Mouse (Mus musculus): ENCODE data around the gene Pfkl. TPM values are rescaled to one million over a fixed set of nuclear protein-coding genes. Genes with fewer than 3 reads are reported as not detected.

Pfkl gene
- polyA plus RNA-seq, 1 experiment from 2014 or later, result 103 TPM

DNA sequence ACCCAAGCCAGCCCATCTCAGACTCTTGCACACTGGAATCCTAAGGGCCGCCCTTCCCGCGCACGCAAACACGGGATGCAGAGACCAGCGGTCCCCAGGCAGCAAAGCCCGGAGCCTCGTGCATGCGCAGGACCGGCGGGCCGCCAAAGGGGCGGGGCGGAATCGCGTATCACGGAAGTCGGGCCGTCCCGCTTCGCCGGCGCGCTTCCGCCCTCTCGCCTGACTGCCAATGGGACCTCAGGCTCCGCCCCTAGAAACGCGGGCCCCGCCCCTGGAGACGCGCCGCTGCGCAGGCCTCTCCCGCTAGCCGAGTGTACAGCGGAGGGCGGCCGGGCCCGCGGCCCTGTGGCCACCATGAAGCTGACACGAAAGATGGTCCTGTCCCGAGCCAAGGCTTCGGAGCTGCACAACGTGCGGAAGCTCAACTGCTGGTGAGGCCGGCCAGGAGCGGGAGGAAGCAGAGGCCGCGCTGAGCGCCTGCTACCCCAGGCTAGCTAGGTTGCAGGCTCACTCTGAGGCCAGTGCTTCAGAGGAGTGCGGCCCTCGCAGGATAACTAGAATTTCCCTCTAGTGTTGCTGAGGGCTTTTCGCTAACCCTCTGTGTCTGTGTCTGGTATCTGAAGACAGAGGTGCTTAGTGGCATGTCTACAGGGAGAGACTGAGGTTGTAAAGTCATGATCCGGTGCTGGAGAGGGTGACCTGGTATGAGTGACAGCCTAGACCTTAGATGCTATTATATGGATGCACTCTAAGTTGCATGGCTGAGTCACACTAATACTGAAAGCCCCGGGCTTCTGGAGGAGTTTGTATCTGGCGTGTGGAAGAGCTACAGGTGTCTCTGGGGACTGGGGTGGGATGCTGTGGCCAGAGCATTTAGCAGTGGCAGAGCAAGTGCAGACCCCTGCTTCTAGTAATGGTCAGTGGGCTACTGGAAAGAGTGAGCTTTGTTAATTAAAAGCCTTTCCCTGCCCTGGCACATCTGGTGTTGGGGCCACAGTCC lies 31.2 kb downstream of the Pfkl start, which contains the start of gene 1810043G02Rik:
Gene 1810043G02Rik, plus strand, starts transcription at position 174 of the 1,000 bp plus-strand sequence.
- ATAC-seq (ENCODE audit: low FRiP score), result peak; percentile 98
- H3K36me3 ChIP-seq (ENCODE audit: control insufficient read depth, insufficient read depth, low read length), result 0 out of 2 replicates have a peak, but pooled peaks cover 4% of the 10 kb centered on the region
- H3K9me3 ChIP-seq (ENCODE audit: control insufficient read depth, low read length), result no peaks in the 10 kb centered on the region
- H3K4me2 ChIP-seq, result peak within 1 kb of the TSS; percentile 73
- peak; percentile 100 for DNase-seq (ENCODE audit: low spot score, missing footprints)
- H3K27ac ChIP-seq (ENCODE audit: low read depth, low read length), result peak within 1 kb of the TSS; percentile 63
- peak within 1 kb of the TSS; percentile 80 for H3K9ac ChIP-seq (ENCODE audit: low read length)
- no peaks in the 10 kb centered on the region for H3K27me3 ChIP-seq (ENCODE audit: control insufficient read depth, insufficient read depth, low read length)
- H3K4me3 ChIP-seq (ENCODE audit: low read depth, low read length), result peak within 1 kb of the TSS; percentile 61
- 1% methylated on average over 57 of the region's 57 CpGs for WGBS
- H3K4me1 ChIP-seq (ENCODE audit: control insufficient read depth, insufficient read depth, low read length), result peaks cover 6% of the 10 kb centered on the region

DNA sequence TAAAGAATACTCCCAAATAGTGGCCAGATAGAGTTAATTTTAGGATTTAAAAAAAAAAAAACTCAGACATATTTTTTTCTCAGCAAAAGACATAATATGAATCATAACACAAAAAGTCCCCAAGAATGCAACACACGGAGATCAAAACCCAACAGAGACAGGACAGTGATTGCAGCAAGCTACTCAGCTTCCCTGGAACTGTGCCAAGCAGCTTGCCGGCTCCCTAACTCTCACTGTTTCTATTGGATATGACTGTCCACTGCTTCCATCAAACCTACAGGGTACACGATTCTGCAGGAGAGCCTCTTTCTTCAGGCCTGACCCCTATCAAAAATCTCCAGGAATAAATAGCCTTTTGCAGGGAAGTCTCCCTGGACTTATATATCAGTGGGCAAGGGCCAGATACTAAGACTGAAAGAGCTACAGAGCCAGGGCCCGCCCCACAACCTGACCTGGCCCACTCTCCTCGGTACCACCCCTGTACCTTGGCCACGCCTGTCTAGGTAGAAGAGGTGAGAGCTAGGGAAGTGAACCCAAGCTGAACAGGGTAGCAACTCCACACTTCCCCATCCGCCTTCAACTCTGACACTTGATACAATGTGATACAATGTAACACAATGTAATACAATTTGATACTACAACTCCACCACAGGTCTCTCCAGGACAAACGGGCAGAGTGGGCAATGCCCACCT lies 33.3 kb downstream of the Pfkl start:
- no peak overlapping the region for H3K4me3 ChIP-seq (ENCODE audit: low read depth, low read length)
- peaks cover 6% of the 10 kb centered on the region for H3K4me1 ChIP-seq (ENCODE audit: control insufficient read depth, insufficient read depth, low read length)
- H3K36me3 ChIP-seq (ENCODE audit: control insufficient read depth, insufficient read depth, low read length), result 0 out of 2 replicates have a peak, but pooled peaks cover under 1% of the 10 kb centered on the region
- no peaks in the 10 kb centered on the region for H3K27me3 ChIP-seq (ENCODE audit: control insufficient read depth, insufficient read depth, low read length)
- WGBS, result 81% methylated on average over 8 of the region's 8 CpGs
- no peak for DNase-seq (ENCODE audit: low spot score, missing footprints)
- no peak overlapping the region for H3K27ac ChIP-seq (ENCODE audit: low read depth, low read length)
- ATAC-seq (ENCODE audit: low FRiP score), result no peak
- H3K9ac ChIP-seq (ENCODE audit: low read length), result no peak overlapping the region
- no peak overlapping the region for H3K4me2 ChIP-seq
- H3K9me3 ChIP-seq (ENCODE audit: control insufficient read depth, low read length), result no peaks in the 10 kb centered on the region

DNA sequence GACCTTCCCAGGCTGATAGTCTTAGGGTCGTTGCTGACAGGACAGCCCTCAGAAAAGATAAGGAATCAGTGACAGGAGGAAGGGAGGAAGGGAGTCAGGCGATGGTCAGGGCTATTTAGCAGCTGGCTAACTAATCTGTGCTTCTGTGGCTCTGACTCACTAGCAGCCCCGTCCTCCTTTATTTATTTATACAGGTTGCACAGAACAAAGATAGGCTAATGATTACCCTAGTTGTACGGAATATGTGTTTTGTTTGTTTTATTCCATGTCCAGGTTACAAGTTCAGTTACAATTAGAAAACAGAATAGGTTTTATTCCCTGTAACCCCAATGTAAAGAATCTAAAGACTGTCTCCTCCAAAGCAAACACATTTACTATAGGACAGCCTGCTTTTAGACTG lies 34.2 kb downstream of the Pfkl start:
- Histone ChIP-seq H3K36me3 (ENCODE audit: control insufficient read depth, insufficient read depth, low read length) (no peaks in the 10 kb centered on the region), H3K27me3 (ENCODE audit: control insufficient read depth, insufficient read depth, low read length) (no peaks in the 10 kb centered on the region; the same call in 1 of the 2 replicates), H3K4me3 (ENCODE audit: low read depth, low read length) (no peak overlapping the region), H3K9ac (ENCODE audit: low read length) (no peak overlapping the region), H3K27ac (ENCODE audit: low read depth, low read length) (no peak overlapping the region), H3K4me2 (no peak overlapping the region), H3K4me1 (ENCODE audit: control insufficient read depth, insufficient read depth, low read length) (peaks cover 6% of the 10 kb centered on the region), H3K9me3 (ENCODE audit: control insufficient read depth, low read length) (no peaks in the 10 kb centered on the region)
- DNase-seq (ENCODE audit: low spot score, missing footprints) (no peak), ATAC-seq (ENCODE audit: low FRiP score) (no peak)
- WGBS, result 51% methylated on average over 4 of the region's 4 CpGs

DNA sequence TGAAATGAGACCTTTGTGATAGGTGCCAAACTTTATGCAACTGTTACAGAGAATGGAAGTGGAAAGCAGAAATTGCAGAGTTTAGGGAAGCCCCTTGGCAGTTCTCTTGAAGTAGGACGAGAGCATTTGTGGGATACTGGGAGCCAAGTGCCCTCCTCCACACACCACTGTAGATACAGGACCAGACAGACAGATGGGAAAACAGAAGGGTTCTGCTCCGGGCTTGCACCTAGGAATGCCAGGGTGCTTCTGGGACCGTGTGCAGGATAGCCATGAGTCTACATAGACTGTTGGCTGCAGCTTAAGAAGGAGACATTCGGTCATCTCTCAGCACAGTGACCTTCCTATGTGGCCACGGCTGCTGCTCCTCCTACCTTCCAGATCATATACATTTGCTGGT lies 35.1 kb downstream of the Pfkl start:
- Histone ChIP-seq H3K4me2 (no peak overlapping the region), H3K27ac (ENCODE audit: low read depth, low read length) (no peak overlapping the region), H3K9ac (ENCODE audit: low read length) (no peak overlapping the region), H3K4me3 (ENCODE audit: low read depth, low read length) (no peak overlapping the region), H3K4me1 (ENCODE audit: control insufficient read depth, insufficient read depth, low read length) (peaks cover 6% of the 10 kb centered on the region), H3K9me3 (ENCODE audit: control insufficient read depth, low read length) (no peaks in the 10 kb centered on the region), H3K36me3 (ENCODE audit: control insufficient read depth, insufficient read depth, low read length) (no peaks in the 10 kb centered on the region), H3K27me3 (ENCODE audit: control insufficient read depth, insufficient read depth, low read length) (peaks cover 7% of the 10 kb centered on the region; the same call in 1 of the 2 replicates)
- no peak for ATAC-seq (ENCODE audit: low FRiP score)
- WGBS, result 78% methylated on average over 5 of the region's 5 CpGs
- DNase-seq (ENCODE audit: low spot score, missing footprints), result no peak

DNA sequence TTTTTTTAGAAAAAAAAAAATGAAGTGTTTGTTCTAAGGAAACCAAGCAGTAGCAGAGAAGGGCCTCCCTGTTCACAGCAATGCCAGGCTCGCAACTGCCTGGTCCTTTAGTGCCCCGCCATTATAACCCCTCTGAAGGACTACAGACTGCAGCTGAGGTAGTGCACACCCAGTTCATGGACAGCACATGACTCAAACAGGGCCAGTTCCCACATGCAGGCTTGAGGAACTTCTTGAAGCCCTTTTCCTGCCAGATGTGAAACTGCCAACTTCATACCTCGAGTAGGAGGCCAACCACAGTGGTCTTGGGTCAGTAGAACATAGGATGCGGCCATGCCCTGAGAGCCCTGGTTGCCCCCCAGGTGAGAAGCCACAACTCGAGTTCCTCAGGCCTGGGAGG lies 35.6 kb downstream of the Pfkl start:
- WGBS, result 77% methylated on average over 5 of the region's 5 CpGs
- no peak overlapping the region for H3K9ac ChIP-seq (ENCODE audit: low read length)
- H3K4me3 ChIP-seq (ENCODE audit: low read depth, low read length), result no peak overlapping the region
- no peaks in the 10 kb centered on the region for H3K36me3 ChIP-seq (ENCODE audit: control insufficient read depth, insufficient read depth, low read length)
- DNase-seq (ENCODE audit: low spot score, missing footprints) (no peak), ATAC-seq (ENCODE audit: low FRiP score) (no peak)
- H3K4me2 ChIP-seq, result no peak overlapping the region
- H3K27me3 ChIP-seq (ENCODE audit: control insufficient read depth, insufficient read depth, low read length), result peaks cover 9% of the 10 kb centered on the region; the same call in 1 of the 2 replicates
- H3K4me1 ChIP-seq (ENCODE audit: control insufficient read depth, insufficient read depth, low read length), result peaks cover 6% of the 10 kb centered on the region
- no peak overlapping the region for H3K27ac ChIP-seq (ENCODE audit: low read depth, low read length)
- no peaks in the 10 kb centered on the region for H3K9me3 ChIP-seq (ENCODE audit: control insufficient read depth, low read length)

DNA sequence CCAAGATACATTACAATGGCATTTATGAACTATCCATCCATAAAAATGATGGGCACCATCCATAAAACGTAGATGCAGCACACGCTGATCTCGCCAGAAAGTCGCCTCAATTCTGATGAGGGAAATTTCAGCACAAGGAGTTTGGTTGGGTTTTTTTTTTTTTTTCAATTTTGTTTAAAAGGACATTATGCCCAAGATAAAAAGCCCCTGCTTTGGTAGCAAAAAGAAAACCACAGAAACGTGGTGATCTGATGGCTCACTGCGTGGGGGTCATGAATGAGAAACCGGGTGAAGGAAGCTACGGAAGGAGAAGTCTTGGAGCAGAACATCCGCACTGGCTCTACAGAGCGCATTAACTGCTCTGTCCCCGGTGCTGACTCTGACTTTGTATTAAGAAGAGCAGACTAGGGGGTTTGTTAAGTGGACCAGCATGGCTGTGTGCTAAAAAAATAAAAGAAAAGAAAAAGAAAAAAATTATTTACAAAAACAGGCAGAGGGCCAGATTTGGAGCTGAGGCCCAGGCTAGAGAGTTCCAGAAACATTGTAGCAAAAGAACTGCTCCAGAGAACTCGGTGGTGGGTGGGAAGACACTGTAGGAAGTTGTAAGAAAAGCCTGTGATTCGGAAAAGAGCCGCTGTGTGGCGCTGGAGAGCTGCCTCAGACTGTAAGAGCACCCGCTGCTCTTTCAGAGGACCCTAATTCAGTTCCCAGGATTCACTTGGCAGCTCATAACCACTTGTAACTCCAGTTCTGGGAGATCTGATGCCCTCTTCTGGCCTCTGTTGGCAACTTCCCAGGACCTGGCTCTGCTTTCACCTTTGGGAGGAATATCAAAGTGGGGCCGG lies 38.0 kb downstream of the Pfkl start:
- H3K4me2 ChIP-seq, result no peak overlapping the region
- H3K4me1 ChIP-seq (ENCODE audit: control insufficient read depth, insufficient read depth, low read length), result 0 out of 2 replicates have a peak, but pooled peaks cover 3% of the 10 kb centered on the region
- H3K4me3 ChIP-seq (ENCODE audit: low read depth, low read length), result no peak overlapping the region
- ATAC-seq (ENCODE audit: low FRiP score) (no peak), DNase-seq (ENCODE audit: low spot score, missing footprints) (peak; percentile 93)
- no peak overlapping the region for H3K27ac ChIP-seq (ENCODE audit: low read depth, low read length)
- H3K9me3 ChIP-seq (ENCODE audit: control insufficient read depth, low read length), result no peaks in the 10 kb centered on the region
- 63% methylated on average over 17 of the region's 17 CpGs for WGBS
- H3K36me3 ChIP-seq (ENCODE audit: control insufficient read depth, insufficient read depth, low read length), result no peaks in the 10 kb centered on the region
- H3K27me3 ChIP-seq (ENCODE audit: control insufficient read depth, insufficient read depth, low read length), result peaks cover 15% of the 10 kb centered on the region
- no peak overlapping the region for H3K9ac ChIP-seq (ENCODE audit: low read length)

DNA sequence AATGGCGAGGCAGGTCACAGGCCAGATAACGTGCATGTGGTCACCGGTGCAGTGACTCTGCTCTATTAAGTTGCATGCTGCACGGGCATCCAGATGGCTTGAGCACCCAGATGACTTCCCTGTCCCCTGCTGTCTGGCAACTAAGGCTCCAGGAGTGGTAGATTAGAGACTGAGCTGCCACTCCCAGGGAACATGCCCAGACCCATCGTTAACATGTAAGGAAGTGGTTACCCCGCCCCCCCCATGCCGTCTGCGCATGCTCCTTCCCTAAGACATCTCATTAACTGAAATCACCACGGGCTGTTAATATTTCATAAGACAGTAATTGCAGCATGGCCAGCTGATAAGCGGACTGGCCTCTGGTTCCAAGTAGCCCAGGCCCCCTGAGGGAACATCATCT lies 38.7 kb downstream of the Pfkl start:
- Histone ChIP-seq H3K27ac (ENCODE audit: low read depth, low read length) (no peak overlapping the region), H3K4me3 (ENCODE audit: low read depth, low read length) (no peak overlapping the region), H3K4me2 (no peak overlapping the region), H3K9ac (ENCODE audit: low read length) (no peak overlapping the region), H3K9me3 (ENCODE audit: control insufficient read depth, low read length) (no peaks in the 10 kb centered on the region), H3K36me3 (ENCODE audit: control insufficient read depth, insufficient read depth, low read length) (no peaks in the 10 kb centered on the region), H3K4me1 (ENCODE audit: control insufficient read depth, insufficient read depth, low read length) (0 out of 2 replicates have a peak, but pooled peaks cover 3% of the 10 kb centered on the region), H3K27me3 (ENCODE audit: control insufficient read depth, insufficient read depth, low read length) (peaks cover 15% of the 10 kb centered on the region)
- WGBS, result 91% methylated on average over 10 of the region's 10 CpGs
- DNase-seq (ENCODE audit: low spot score, missing footprints) (no peak), ATAC-seq (ENCODE audit: low FRiP score) (no peak)

DNA sequence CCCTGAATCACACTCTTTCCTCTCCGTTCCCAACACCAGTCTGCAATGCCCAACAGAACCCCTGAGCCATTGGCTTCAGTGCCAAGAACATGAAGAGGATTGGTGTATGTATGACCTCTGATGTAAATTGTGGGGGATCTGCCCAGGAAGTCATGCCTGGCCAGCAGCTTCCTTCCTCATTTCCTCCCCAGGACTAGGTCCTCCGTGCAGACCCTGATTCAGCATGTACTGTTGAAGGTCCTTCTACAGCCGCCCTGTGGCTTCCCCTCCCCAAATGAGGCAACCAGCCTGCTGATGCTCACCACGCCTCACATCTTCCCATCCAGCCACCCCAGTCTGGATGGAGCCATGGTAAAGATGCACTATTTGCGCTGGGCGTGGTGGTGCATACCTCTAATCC lies 39.4 kb downstream of the Pfkl start, which contains the start of gene Trpm2:
Gene Trpm2, minus strand, starts transcription at position 83 of the 400 bp plus-strand sequence.
- WGBS, result 86% methylated on average over 6 of the region's 6 CpGs
- DNase-seq (ENCODE audit: low spot score, missing footprints), result no peak

More for the DNA sequence above, 39.4 kb downstream of the Pfkl start, which contains the start of gene Trpm2:
- Histone ChIP-seq H3K36me3 (ENCODE audit: control insufficient read depth, insufficient read depth, low read length) (no peaks in the 10 kb centered on the region), H3K27ac (ENCODE audit: low read depth, low read length) (no peak within 1 kb of the TSS), H3K4me1 (ENCODE audit: control insufficient read depth, insufficient read depth, low read length) (0 out of 2 replicates have a peak, but pooled peaks cover 3% of the 10 kb centered on the region), H3K4me3 (ENCODE audit: low read depth, low read length) (peak within 1 kb of the TSS; percentile 17), H3K4me2 (peak within 1 kb of the TSS; percentile 47), H3K9me3 (ENCODE audit: control insufficient read depth, low read length) (no peaks in the 10 kb centered on the region), H3K9ac (ENCODE audit: low read length) (peak within 1 kb of the TSS; percentile 29), H3K27me3 (ENCODE audit: control insufficient read depth, insufficient read depth, low read length) (peaks cover 15% of the 10 kb centered on the region)
- ATAC-seq (ENCODE audit: low FRiP score), result no peak
